Mouse (Mus musculus) lung, postnatal 0 days (tissue): ENCODE results near the gene Ccdc38. TPM values are rescaled to one million over a fixed set of nuclear protein-coding genes. Genes with fewer than 3 reads are reported as not detected.
"Not testable (repeated sequence)": the region's sequence is repeated elsewhere in the genome, so short reads cannot be mapped to it uniquely, and the experiment has no call there.

Experiments used
- ATAC-seq: fragments of 200-750 bp; cut with Nextera tagmentation; 2 replicates; pipeline ENCODE4 v1.8.0; 2017; ENCODE audit warnings: moderate library complexity
- DNase-seq: peaks from one replicate; pipeline ENCODE4 v3.0.0-alpha.2; 2016; ENCODE audit warnings: low spot score
- H3K27ac ChIP-seq: fragments of 300-500 bp; sonication (generic); 2 replicates; pipeline ENCODE4 v1.5.1; 2014; ENCODE audit warnings: antibody characterized with exemption, mild to moderate bottlenecking, low read length, mixed read lengths
- H3K27me3 ChIP-seq: fragments of 300-500 bp; sonication (generic); replicated peaks from 2 replicates; pipeline ENCODE4 v1.6.1; 2014; ENCODE audit warnings: low read length, mixed read lengths; ENCODE audit not compliant: insufficient read depth
- H3K36me3 ChIP-seq: fragments of 300-500 bp; sonication (generic); 2 replicates; pipeline ENCODE4 v1.6.1; 2014; ENCODE audit warnings: low read length, mixed read lengths; ENCODE audit not compliant: insufficient read depth
- H3K4me1 ChIP-seq: fragments of 300-500 bp; sonication (generic); 2 replicates; pipeline ENCODE4 v1.6.1; 2014; ENCODE audit warnings: antibody characterized with exemption, low read depth, low read length, mixed read lengths; ENCODE audit not compliant: insufficient read depth
- H3K4me2 ChIP-seq: fragments of 300-500 bp; sonication (generic); replicated peaks from 2 replicates; pipeline ENCODE4 v1.6.1; 2014; ENCODE audit warnings: low read depth, mild to moderate bottlenecking, low read length, moderate library complexity, mixed read lengths
- H3K4me3 ChIP-seq: fragments of 300-500 bp; sonication (generic); 2 replicates; pipeline ENCODE4 v1.5.1; 2014; ENCODE audit warnings: low read depth, low read length
- H3K9ac ChIP-seq: fragments of 300-500 bp; sonication (generic); replicated peaks from 2 replicates; pipeline ENCODE4 v1.6.1; 2014; ENCODE audit warnings: low read depth, mild to moderate bottlenecking
- H3K9me3 ChIP-seq: fragments of 300-500 bp; sonication (generic); 2 replicates; pipeline ENCODE4 v1.6.1; 2016; ENCODE audit warnings: low read length, mixed read lengths
- CTCF ChIP-seq: IDR thresholded peaks from 2 replicates; pipeline ENCODE4 v1.5.1; 2016; ENCODE audit warnings: antibody characterized with exemption, mild to moderate bottlenecking
- EP300 ChIP-seq: IDR thresholded peaks from 2 replicates; pipeline ENCODE4 v1.6.1; 2016; ENCODE audit warnings: antibody characterized with exemption, mild to moderate bottlenecking, control low read depth
- WGBS: fragments of 180-500 bp; shearing (Covaris S2); extraction: QIAGEN DNeasy Blood & Tissue Kit; methylation state at CpG from one replicate; pipeline ENCODE4 v1.1.7; 2014; 5-methylcytosine and 5-hydroxymethylcytosine counted together
- polyA plus RNA-seq: library from polyadenylated mRNA; unstranded; fragments of >200 nt; fragmentation: Nextera tagmentation; extraction: Ambion mirVana; gene quantifications from 2 replicates; pipeline ENCODE4 v1.2.1, GENCODE M21; 2015

Ccdc38 gene
- polyA plus RNA-seq, 1 experiment from 2014 or later = 0.13 TPM

- TF ChIP-seq EP300 (no peak), CTCF (no peak)
- no peak for ATAC-seq
- WGBS = 61% methylated on average over 6 of the region's 6 CpGs
Measured at GRCm38 (mm10) chr10:93543176-93543575, 2.7 kb downstream of the Ccdc38 start.

DNA sequence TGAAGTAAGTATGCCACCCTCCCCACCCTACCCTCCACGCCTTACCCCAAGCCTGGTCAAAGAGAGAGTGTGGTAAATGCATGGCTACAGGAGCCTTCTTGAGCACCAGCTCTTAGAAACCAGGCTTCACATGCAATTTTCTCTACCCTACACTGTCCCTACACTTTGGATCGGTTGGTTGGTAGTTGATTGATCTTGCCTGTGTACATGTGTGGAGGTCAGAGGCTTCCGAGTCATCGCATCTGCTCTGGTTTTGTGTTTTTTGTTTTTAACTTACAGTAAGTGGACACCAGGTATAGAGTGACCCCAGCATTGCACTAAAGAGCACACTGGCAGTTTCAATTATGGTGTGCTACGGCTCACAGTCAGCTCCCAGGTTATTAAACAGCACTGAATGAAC, 3.7 kb downstream of the Ccdc38 start:
- H3K9ac ChIP-seq = no peak overlapping the region
- H3K9me3 ChIP-seq = no peaks in the 10 kb centered on the region
- no peak overlapping the region for H3K4me3 ChIP-seq
- WGBS = 63% methylated on average over 5 of the region's 5 CpGs
- H3K27me3 ChIP-seq = no peaks in the 10 kb centered on the region
- H3K4me1 ChIP-seq = peaks cover 4% of the 10 kb centered on the region; the same call in 1 of the 2 replicates
- no peak for TF ChIP-seq CTCF
- H3K27ac ChIP-seq = no peak overlapping the region
- ATAC-seq (no peak), DNase-seq (no peak)
- no peaks in the 10 kb centered on the region for H3K36me3 ChIP-seq
- no peak overlapping the region for H3K4me2 ChIP-seq

More at GRCm38 (mm10) chr10:93543176-93543575, 2.7 kb downstream of the Ccdc38 start:
- no peak for DNase-seq
- peaks cover 4% of the 10 kb centered on the region; the same call in 1 of the 2 replicates for H3K4me1 ChIP-seq
- H3K4me3 ChIP-seq = no peak overlapping the region
- no peak overlapping the region for H3K4me2 ChIP-seq
- no peak overlapping the region for H3K9ac ChIP-seq
- H3K36me3 ChIP-seq = no peaks in the 10 kb centered on the region
- H3K27me3 ChIP-seq = no peaks in the 10 kb centered on the region
- no peaks in the 10 kb centered on the region for H3K9me3 ChIP-seq
- H3K27ac ChIP-seq = no peak overlapping the region

DNA sequence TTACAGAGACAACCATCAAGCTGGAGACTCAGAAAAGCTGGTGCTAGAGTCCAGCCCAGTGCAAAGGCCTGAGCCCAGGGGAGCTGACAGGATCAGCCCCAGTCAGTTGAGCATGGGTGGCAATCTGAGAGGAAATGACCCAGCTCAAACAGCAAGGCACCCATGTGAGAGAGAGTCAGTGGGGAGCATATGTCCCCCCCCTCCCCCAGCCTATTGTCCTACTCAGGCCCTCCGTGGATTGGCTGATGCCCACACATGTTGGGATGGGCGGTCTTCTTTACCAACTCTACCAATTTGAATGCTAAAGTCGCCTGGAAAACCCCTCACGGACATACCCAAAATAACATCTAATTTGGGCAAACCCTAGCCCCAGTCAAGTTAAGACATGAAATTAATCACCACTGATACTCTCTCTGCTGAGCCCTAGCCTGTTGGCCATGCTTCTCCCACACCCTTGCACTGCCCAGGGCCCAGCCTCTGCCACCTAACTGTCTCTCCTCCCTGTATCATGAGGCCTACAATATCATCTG, 7.4 kb downstream of the Ccdc38 start:
- H3K4me1 ChIP-seq = no peaks in the 10 kb centered on the region
- WGBS = 87% methylated on average over 4 of the region's 4 CpGs
- H3K9ac ChIP-seq = no peak overlapping the region
- H3K27ac ChIP-seq = no peak overlapping the region
- no peaks in the 10 kb centered on the region for H3K36me3 ChIP-seq
- no peaks in the 10 kb centered on the region for H3K27me3 ChIP-seq
- no peak overlapping the region for H3K4me2 ChIP-seq
- ATAC-seq (no peak), DNase-seq (no peak)
- H3K4me3 ChIP-seq = no peak overlapping the region
- TF ChIP-seq CTCF (no peak), EP300 (no peak)
- H3K9me3 ChIP-seq = no peaks in the 10 kb centered on the region

DNA sequence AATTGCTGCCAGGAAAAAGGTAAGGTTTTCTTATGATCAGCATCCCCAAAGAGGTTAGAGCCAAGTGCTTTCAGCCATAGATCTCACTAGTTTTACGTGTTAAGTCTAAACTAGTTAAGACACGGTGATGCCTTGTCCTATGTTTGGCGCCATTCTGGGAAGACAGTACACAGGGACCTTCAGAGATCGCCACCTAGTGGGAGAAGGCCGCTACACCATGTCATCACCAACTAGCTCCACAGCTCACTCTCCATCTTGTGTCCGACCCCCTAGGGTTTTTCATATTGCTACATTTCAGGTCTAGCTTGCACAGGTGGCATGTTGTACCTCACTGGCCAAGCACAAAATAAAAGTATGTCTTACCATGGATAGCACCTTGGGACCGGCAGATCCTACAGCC, 8.6 kb downstream of the Ccdc38 start:
- no peak overlapping the region for H3K4me3 ChIP-seq
- no peak overlapping the region for H3K9ac ChIP-seq
- H3K36me3 ChIP-seq = no peaks in the 10 kb centered on the region
- 13% methylated on average over 7 of the region's 7 CpGs for WGBS
- H3K9me3 ChIP-seq = no peaks in the 10 kb centered on the region
- ATAC-seq (peak; percentile 67), DNase-seq (peak; percentile 82)
- no peak overlapping the region for H3K4me2 ChIP-seq
- H3K27ac ChIP-seq = no peak overlapping the region
- no peaks in the 10 kb centered on the region for H3K27me3 ChIP-seq
- H3K4me1 ChIP-seq = no peaks in the 10 kb centered on the region
- peak; percentile 96 for TF ChIP-seq CTCF
- no peak for TF ChIP-seq EP300

GRCm38 (mm10) chr10:93549821-93550220, 9.4 kb downstream of the Ccdc38 start:
- ATAC-seq = no peak
- H3K27ac ChIP-seq = no peak overlapping the region
- H3K36me3 ChIP-seq = no peaks in the 10 kb centered on the region
- no peak for DNase-seq
- H3K9me3 ChIP-seq = no peaks in the 10 kb centered on the region
- no peaks in the 10 kb centered on the region for H3K4me1 ChIP-seq
- H3K4me3 ChIP-seq = no peak overlapping the region
- 53% methylated on average over 10 of the region's 10 CpGs for whole genome bisulfite sequencing
- TF ChIP-seq CTCF (no peak), EP300 (no peak)
- H3K9ac ChIP-seq = no peak overlapping the region
- no peaks in the 10 kb centered on the region for H3K27me3 ChIP-seq
- H3K4me2 ChIP-seq = no peak overlapping the region

GRCm38 (mm10) chr10:93552596-93552995, 12.2 kb downstream of the Ccdc38 start:
- no peak for ATAC-seq
- no peak for DNase-seq
- H3K36me3 ChIP-seq = no peaks in the 10 kb centered on the region
- H3K27me3 ChIP-seq = no peaks in the 10 kb centered on the region
- no peaks in the 10 kb centered on the region for H3K9me3 ChIP-seq
- no peaks in the 10 kb centered on the region for H3K4me1 ChIP-seq
- 75% methylated on average over 8 of the region's 8 CpGs for WGBS
- H3K9ac ChIP-seq = no peak overlapping the region
- H3K4me3 ChIP-seq = no peak overlapping the region
- TF ChIP-seq CTCF = no peak
- TF ChIP-seq EP300 = no peak
- no peak overlapping the region for H3K27ac ChIP-seq
- H3K4me2 ChIP-seq = no peak overlapping the region

DNA sequence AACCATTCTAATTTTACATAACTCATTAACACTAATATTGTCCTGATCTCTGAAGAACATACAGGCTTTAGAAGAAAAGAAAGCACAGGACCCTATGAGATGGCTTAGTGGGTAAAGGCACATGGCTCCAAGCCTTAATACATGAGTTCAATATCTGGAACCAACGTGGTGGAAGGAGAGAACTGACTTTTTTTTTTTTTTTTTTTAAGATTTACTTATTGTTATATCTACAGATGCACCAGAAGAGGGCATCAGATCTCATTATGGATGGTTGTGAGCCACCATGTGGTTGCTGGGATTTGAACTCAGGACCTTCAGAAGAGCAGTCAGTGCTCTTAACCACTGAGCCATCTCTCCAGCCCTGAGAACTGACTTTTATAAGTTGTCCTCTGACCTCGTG, 17.5 kb downstream of the Ccdc38 start:
- H3K4me3 ChIP-seq, H3K4me1 ChIP-seq, H3K9ac ChIP-seq, H3K27ac ChIP-seq, H3K27me3 ChIP-seq, ATAC-seq, H3K36me3 ChIP-seq, DNase-seq, H3K9me3 ChIP-seq, H3K4me2 ChIP-seq: not testable (repeated sequence)
- WGBS = 63% methylated on average over 2 of the region's 2 CpGs
